Mouse (Mus musculus) ovary, adult 18-20 months (tissue): Measurements from ENCODE around the gene Nek10.
"Not testable (repeated sequence)": the region's sequence is repeated elsewhere in the genome, so short reads cannot be mapped to it uniquely, and the experiment has no call there.

Source experiments
- DNase-seq: peaks from one replicate; pipeline ENCODE4 v3.0.0; 2022; ENCODE audit warnings: low spot score, mixed read lengths

Gene Nek10

GRCm38 (mm10) chr14:14984710-14985647 is 181.8 kb downstream of the Nek10 start:
- peak; percentile 13 for DNase-seq

GRCm38 (mm10) chr14:14987403-14987802 is 184.2 kb downstream of the Nek10 start:
- no peak for DNase-seq

DNA sequence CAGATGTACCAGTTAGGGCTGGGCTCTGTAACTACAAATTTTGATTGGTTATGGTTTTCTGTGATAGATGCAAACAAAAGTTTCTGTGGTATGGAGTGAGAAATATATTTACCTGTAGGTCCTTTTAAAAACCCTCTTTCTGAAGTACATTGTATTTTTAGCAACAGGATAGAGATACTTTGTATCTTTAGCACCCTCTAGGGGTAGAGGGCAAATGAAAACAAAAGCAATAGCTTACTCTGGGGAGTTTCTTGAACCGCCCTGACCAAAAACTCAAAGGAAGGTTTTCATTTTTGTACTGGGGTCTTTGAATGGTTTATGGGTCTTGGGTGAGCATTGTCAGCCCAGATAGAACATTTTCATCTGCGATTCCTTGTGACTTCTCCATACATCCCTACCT is 188.4 kb downstream of the Nek10 start:
- DNase-seq, result no peak

- DNase-seq, result no peak
Observed at GRCm38 (mm10) chr14:15011408-15011807, 208.2 kb downstream of the Nek10 start.

- DNase-seq, result no peak
Observed at GRCm38 (mm10) chr14:15014799-15015198, 211.6 kb downstream of the Nek10 start.

GRCm38 (mm10) chr14:15030626-15031025 is 227.4 kb downstream of the Nek10 start:
- not testable (repeated sequence) for DNase-seq

DNA sequence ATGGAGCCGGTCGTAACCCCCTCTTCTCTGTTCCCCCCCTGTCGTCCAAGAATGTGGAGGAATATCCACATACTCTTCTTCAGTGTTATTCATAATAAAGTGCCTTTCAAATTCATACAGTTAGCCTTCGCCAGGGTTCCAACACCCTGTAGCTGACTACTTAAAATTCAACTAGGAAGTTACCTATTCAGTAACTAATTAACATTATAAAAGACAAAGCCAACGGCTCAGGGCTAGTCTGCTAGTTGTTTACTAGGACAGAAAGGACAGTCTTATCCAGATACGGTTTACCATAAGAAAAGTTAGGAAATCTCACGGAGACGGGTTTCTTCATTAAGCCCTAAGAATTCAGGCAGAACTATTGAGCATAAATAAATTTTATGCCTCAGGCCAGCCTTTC is 231.4 kb downstream of the Nek10 start:
- not testable (repeated sequence) for DNase-seq

- DNase-seq, result no peak
Observed at GRCm38 (mm10) chr14:15048186-15048585, 245.0 kb downstream of the Nek10 start.

GRCm38 (mm10) chr14:15061496-15061895 is 258.3 kb downstream of the Nek10 start:
- no peak for DNase-seq
